Mouse (Mus musculus) megakaryocyte, embryonic 14.5 days (primary cell): ENCODE data around the gene Apba3. TPM values are rescaled to one million over a fixed set of nuclear protein-coding genes. Genes with fewer than 3 reads are reported as not detected.

Experiments used
- H3K27me3 ChIP-seq: replicated peaks from 2 replicates; pipeline ENCODE3; 2012; ENCODE audit warnings: inconsistent platforms
- H3K36me3 ChIP-seq: replicated peaks from 2 replicates; pipeline ENCODE3; 2012; ENCODE audit warnings: low read length, inconsistent platforms, mixed read lengths
- H3K4me1 ChIP-seq: 2 replicates; pipeline ENCODE4 v1.6.1; 2012; ENCODE audit warnings: inconsistent platforms
- H3K4me3 ChIP-seq: replicated peaks from 2 replicates; pipeline ENCODE3; 2012; ENCODE audit warnings: moderate library complexity, mild to moderate bottlenecking, inconsistent platforms
- H3K9me3 ChIP-seq: 2 replicates; pipeline ENCODE4 v1.6.1; 2012; ENCODE audit warnings: inconsistent platforms
- FLI1 ChIP-seq: IDR thresholded peaks from 2 replicates; pipeline ENCODE4 v1.6.1; 2012; ENCODE audit warnings: low read length, inconsistent platforms, mixed read lengths
- GATA1 ChIP-seq: IDR thresholded peaks from 3 replicates; pipeline ENCODE4 v1.6.1; 2012; ENCODE audit warnings: mixed read lengths, low read length, inconsistent platforms, borderline replicate concordance
- polyA plus RNA-seq: library from polyadenylated mRNA; stranded (reverse); fragments of >175 nt; gene quantifications from 2 replicates; pipeline ENCODE4 v1.2.3, GENCODE M21; 2012; ENCODE audit warnings: low replicate concordance; ENCODE audit not compliant: insufficient read depth

Apba3 gene
- polyA plus RNA-seq, 1 experiment: 93.1 TPM

DNA sequence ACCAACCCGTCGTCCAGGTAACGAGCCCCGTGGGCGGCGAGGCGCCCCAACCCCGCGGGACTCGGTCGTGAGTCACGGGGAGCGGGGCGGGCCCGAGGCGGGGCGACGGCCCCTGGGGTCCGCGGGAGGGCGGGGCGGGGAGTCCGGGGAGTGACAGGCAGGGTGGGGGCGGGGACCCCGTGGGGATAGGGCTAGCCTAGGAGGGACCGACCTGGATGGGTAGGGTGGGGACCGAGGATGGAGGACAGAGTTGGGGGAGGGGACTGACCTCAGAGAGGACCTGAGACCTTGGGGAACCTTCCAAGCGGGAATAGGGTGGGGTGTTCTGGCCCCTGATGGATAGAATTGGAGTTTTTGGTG, 33.6 kb upstream of the Apba3 start:
- Histone ChIP-seq H3K27me3 (peaks cover 75% of the 10 kb centered on the region), H3K36me3 (no peaks in the 10 kb centered on the region), H3K4me3 (peak overlapping the region; percentile 95), H3K9me3 (no peaks in the 10 kb centered on the region), H3K4me1 (peaks cover 56% of the 10 kb centered on the region)
- TF ChIP-seq GATA1: no peak
- TF ChIP-seq FLI1: no peak

DNA sequence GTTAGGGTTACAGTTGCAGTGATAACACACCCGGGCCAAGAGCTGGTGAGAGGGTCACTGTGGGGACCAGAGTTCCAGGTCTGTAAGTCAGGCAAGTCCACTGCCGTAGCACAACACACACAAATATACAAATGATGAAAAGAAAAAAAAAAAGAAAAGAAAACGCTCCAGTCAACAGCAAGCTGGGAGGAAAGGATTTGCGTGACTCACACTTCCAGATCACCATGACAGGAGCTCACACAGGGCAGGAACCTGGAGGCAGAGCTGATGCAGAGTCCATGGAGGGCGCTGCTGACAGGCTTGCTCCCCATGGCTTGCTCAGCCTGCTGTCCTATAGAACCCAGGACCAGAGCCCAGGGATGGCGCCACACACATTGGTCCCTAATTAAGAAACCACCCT, 32.6 kb upstream of the Apba3 start:
- no peaks in the 10 kb centered on the region for H3K9me3 ChIP-seq
- H3K27me3 ChIP-seq: peaks cover 73% of the 10 kb centered on the region
- H3K36me3 ChIP-seq: no peaks in the 10 kb centered on the region
- H3K4me1 ChIP-seq: peaks cover 58% of the 10 kb centered on the region
- H3K4me3 ChIP-seq: peak overlapping the region; percentile 28
- no peak for TF ChIP-seq GATA1
- no peak for TF ChIP-seq FLI1

DNA sequence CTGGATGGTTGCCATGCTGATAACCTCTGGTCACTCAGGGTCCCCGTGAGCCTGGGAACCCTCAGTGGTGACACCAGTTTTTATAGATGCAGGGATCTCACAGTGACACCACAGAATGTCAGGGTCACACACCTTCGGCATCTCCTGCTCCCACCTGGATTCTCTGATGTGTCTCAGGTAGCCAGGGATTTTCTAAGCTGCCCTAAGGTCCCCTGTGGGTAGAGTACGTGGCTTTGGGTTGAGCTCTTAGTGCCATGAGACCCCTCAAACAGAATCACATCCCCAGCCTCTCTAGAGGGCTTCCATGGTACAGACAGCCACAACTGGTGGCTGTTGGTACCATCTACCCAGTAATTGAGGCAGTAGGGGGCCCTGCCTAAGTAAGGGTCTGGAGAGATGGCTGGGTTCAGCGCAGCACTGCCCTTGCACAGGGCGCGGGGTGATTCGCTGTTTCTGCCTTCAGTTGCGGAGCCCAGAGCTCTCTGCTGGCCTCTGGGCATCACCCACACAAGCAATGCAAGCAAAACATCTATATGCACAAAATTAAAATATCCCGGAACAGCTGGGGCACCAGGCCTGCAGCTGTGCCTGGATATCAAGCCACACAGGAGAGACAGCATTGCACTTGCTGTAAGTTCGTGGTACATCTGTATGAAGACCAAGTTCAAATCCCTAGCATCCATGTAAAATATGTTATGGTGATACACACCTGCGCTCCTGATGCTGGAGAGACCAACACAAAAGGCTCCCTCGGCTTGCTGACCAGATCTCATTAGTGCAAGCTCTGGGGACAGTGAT, 30.1 kb upstream of the Apba3 start:
- Histone ChIP-seq H3K4me3 (no peak overlapping the region), H3K27me3 (peaks cover 73% of the 10 kb centered on the region), H3K9me3 (no peaks in the 10 kb centered on the region), H3K36me3 (no peaks in the 10 kb centered on the region), H3K4me1 (peaks cover 36% of the 10 kb centered on the region)
- TF ChIP-seq FLI1 (no peak), GATA1 (no peak)

DNA sequence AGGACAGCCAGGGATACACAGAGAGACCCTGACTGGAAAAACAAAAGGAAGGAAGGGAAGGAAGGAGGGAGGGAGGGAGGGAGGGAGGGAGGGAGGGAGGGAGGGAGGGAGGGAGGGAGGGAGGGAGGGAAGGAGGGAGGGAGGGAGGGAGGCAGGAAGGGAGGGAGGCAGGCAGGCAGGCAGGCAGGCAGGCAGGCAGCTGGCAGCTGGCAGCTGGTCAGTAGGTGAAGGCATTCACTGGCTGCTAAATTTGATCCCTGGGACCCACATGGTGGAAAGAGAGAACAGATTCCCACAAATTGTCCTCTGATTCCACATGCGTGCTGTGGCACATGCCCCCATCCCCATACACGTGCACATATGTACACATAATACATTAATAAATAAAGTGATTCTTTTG, 28.1 kb upstream of the Apba3 start:
- no peaks in the 10 kb centered on the region for H3K9me3 ChIP-seq
- H3K27me3 ChIP-seq: peaks cover 83% of the 10 kb centered on the region
- no peak for TF ChIP-seq FLI1
- no peak for TF ChIP-seq GATA1
- no peak overlapping the region for H3K4me3 ChIP-seq
- H3K36me3 ChIP-seq: no peaks in the 10 kb centered on the region
- H3K4me1 ChIP-seq: peaks cover 23% of the 10 kb centered on the region

DNA sequence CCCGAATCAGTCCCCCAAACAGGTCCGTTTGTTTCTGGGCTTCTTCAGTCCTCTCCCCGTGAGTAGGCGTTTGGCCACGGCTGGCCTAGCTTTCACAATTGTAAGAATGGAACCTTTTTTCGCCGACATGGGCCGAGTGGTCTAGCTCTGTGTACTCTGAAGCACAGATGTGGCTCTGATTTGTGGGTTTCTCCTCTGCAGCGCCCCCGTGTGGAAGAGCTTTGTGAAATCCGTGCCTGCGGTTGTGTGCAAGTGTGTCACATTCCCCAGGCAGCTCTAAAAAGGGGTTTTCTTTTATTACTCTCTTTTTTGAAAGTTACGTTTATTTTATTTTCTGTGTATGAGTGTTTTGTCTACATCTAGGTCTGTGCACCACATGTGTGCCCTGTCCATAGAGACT, 25.9 kb upstream of the Apba3 start:
- TF ChIP-seq GATA1: no peak
- Histone ChIP-seq H3K4me3 (no peak overlapping the region), H3K36me3 (no peaks in the 10 kb centered on the region), H3K27me3 (peaks cover 86% of the 10 kb centered on the region), H3K4me1 (peaks cover 38% of the 10 kb centered on the region), H3K9me3 (no peaks in the 10 kb centered on the region)

DNA sequence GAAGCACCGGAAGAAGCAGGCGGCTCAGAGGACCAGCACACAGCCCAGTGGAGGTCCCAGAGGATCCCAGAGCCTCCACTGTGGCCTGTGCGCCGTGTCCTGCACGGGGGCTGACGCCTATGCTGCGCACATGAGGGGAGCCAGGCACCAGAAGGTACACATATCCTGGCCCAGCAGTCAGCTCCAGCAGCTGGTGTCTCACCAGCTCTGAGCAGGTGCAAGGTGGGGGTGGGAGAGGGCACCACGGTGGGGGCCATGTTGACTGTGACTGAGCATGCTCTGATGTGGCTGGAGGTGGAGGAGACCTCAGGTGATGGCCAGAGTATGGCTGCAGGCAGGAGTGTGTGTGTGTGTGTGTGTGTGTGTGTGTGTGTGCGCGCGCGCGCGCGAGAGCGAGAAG, 24.7 kb upstream of the Apba3 start:
- TF ChIP-seq GATA1: no peak
- TF ChIP-seq FLI1: no peak
- H3K4me3 ChIP-seq: no peak overlapping the region
- peaks cover 87% of the 10 kb centered on the region for H3K27me3 ChIP-seq

DNA sequence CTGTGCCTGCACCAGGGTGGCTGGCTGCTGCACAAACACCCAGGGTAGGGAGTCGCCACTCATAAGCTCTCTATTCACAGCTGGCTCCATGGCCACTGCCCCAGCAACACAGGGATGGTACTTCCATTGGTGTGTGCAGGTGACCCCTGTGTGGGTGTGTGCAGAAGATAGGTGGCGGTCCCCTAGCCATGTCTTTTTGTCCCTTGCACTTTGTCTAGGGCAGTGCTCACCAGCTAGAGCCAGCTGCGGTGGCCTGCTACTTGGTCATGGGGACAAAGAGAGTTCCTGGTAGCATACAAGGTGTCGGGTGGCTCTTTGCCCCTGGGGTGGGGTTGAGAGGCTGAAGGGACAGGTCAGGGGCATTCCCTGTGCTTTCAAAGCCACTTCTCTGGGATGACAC, 22.6 kb upstream of the Apba3 start:
- H3K36me3 ChIP-seq: peaks cover 7% of the 10 kb centered on the region

More for the DNA sequence above, 24.7 kb upstream of the Apba3 start:
- no peaks in the 10 kb centered on the region for H3K9me3 ChIP-seq
- no peaks in the 10 kb centered on the region for H3K36me3 ChIP-seq
- H3K4me1 ChIP-seq: peaks cover 45% of the 10 kb centered on the region

DNA sequence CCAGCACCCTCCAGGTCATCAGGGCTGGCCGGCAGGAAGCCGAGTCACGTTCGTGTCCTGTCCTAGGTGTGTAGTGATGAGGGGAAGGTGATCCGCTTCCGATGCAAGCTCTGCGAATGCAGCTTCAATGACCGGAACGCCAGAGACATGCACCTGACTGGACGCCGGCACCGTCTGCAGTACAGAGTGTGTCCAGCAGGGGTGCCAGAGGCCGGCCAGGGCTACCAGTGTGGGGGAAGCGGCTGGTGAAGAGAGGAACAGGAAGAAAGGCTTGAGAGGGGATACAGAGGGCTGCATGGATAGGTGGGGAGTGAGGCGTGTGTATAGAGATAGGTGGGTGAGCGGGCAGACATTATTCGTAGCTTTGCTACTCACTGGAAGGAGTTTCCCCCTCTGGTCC, 22.2 kb upstream of the Apba3 start:
- peaks cover 87% of the 10 kb centered on the region for H3K27me3 ChIP-seq
- no peaks in the 10 kb centered on the region for H3K9me3 ChIP-seq
- H3K4me3 ChIP-seq: peak overlapping the region; percentile 84
- H3K36me3 ChIP-seq: peaks cover 7% of the 10 kb centered on the region
- peaks cover 57% of the 10 kb centered on the region for H3K4me1 ChIP-seq
- no peak for TF ChIP-seq GATA1
- no peak for TF ChIP-seq FLI1

More for the DNA sequence above, 22.6 kb upstream of the Apba3 start:
- peaks cover 87% of the 10 kb centered on the region for H3K27me3 ChIP-seq
- H3K4me1 ChIP-seq: peaks cover 53% of the 10 kb centered on the region
- peak overlapping the region; percentile 84 for H3K4me3 ChIP-seq
- H3K9me3 ChIP-seq: no peaks in the 10 kb centered on the region
- TF ChIP-seq FLI1 (no peak), GATA1 (no peak)

DNA sequence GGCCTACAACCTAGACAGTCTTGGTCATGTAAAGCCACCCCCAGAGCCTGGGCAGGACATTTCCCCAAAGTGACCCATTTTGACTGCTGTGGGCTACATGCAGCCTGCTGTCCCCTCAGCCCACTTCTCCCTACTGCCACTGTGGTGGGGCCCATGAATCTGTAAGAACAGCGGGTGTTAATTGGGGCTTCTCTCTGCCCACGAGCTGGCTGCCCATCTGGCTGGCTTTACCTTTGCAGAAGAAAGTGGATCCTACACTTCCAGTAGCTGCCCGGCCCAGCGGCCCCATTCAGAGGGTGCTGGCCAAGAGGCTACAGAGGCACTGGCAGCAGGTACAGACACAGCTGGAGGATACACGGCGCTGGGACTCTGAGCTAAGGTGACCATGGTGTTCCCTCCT, 21.6 kb upstream of the Apba3 start:
- Histone ChIP-seq H3K4me3 (no peak overlapping the region), H3K4me1 (peaks cover 63% of the 10 kb centered on the region), H3K36me3 (peaks cover 7% of the 10 kb centered on the region), H3K9me3 (no peaks in the 10 kb centered on the region), H3K27me3 (peaks cover 87% of the 10 kb centered on the region)
- TF ChIP-seq GATA1 (no peak), FLI1 (no peak)

DNA sequence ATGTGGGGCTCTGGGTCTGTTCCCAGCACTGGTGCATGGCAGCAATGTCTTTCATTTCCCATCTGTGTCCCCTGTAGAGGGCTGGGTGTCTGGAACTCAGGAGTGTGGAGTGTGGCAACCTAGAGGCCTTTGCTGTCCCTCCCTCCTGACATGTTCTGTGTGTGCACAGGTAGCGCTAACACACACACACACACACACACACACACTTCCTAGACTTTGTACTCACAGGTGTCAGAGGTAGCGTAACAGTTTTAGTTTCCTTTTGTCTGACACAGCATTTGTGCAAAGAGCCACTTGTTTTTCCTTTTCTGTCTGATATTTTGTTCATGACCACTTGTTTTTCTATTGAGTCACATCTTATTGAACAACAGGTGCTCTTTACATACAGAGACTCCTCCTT, 19.0 kb upstream of the Apba3 start:
- TF ChIP-seq FLI1 (no peak), GATA1 (no peak)
- Histone ChIP-seq H3K4me1 (peaks cover 82% of the 10 kb centered on the region), H3K9me3 (no peaks in the 10 kb centered on the region), H3K27me3 (peaks cover 89% of the 10 kb centered on the region), H3K4me3 (no peak overlapping the region), H3K36me3 (peaks cover 16% of the 10 kb centered on the region)
